Mouse (Mus musculus): ENCODE results near the gene AC153137.1. TPM values are rescaled to one million over a fixed set of nuclear protein-coding genes. Genes with fewer than 3 reads are reported as not detected.
"Not testable (repeated sequence)": the region's sequence is repeated elsewhere in the genome, so short reads cannot be mapped to it uniquely, and the experiment has no call there.

AC153137.1 gene
- not detected in 2 replicates for polyA plus RNA-seq (2012; rRNA removed)

DNA sequence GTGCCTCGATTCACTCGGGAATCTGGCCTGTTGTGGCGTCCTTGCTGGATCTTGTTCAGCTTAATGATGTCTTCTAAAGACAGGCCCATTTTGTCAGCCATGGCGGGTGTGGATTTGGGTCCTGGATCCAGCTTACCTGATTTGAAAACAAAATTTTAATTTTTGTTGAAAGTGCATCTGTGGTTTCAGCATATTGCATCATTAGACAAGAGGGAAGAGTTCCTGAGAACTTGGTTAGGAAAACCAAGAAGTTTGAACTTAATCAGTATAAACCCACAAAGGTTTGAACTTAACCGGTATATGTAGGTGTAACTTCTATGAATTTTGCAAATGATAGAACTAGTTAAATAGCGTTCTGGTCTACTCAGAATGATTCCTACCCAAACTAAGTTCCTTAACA, at the start of gene AC153137.1:
Gene AC153137.1, minus strand, starts transcription at position 101 of the 400 bp plus-strand sequence.
- DNase-seq (ENCODE audit: low read depth) = not testable (repeated sequence)

DNA sequence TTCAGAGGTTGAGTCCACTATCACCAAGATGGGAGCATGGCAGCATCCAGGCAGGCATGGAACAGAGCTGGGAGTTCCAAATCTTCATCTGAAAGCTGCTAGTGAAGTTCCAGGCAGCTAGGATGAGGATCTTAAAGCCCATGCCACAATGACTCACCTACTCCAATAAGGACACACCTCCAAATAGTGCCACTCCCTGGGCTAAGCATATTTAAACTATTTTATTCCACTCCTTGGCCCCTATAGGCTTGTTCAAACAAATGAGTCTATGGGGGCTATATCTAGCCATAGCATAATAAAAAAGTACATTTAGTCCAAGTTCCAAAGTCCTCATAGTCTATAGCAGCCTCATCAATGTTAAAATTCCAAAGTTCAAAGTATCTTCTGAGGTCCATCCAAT, 45.4 kb upstream of the AC153137.1 start:
- no peak for DNase-seq (ENCODE audit: low read depth)

DNA sequence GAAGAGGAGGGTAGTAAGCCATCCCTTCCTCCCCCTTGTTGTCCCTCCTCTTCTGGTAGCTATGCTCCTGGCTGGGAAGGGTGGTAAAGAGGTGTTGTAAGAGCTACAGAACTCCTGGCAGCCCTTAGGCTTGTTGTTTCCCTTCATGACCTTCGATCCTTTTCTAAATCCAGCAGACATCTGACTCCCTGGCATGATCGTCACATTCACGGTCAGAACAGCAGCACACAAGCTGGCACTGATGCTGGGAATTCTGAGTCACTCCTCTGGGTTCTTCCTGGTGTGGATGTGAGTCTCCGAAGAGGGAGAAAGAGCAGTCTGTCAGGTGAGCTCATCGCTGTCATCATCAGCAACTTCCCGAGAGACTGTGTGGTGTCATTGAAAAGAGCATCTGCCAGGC, 41.5 kb upstream of the AC153137.1 start:
- DNase-seq (ENCODE audit: low read depth) = peak; percentile 93

- peak; percentile 63 for DNase-seq (ENCODE audit: low read depth)
Measured at GRCm38 (mm10) chr1:31017377-31017776, 39.6 kb upstream of the AC153137.1 start.

DNA sequence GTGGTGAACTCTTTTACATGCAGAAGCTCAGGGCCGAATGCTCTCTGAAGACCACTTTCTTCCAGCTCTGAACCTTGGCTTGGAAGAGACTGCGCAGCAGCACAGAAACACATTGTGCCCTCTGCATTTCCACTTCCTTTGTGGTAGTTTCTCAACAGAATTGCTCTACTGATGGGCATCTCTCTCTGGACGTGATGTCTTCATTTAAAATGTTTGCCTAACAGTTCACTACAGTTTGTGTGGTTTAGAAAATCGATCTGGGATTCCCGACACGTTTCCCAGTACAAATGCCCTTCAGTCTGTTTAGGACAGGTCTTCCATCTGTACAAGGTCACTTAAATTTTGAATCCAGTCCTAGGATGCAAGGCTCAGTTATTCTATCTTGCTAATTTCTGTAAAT, 38.3 kb upstream of the AC153137.1 start:
- DNase-seq (ENCODE audit: low read depth) = no peak

GRCm38 (mm10) chr1:31015261-31015660, 37.5 kb upstream of the AC153137.1 start:
- DNase-seq (ENCODE audit: low read depth) = no peak

- not testable (repeated sequence) for DNase-seq (ENCODE audit: low read depth)
Measured at GRCm38 (mm10) chr1:30977239-30977638, 529 bp downstream of the AC153137.1 start.

- no peak for DNase-seq (ENCODE audit: low read depth)
Measured at GRCm38 (mm10) chr1:30951795-30952194, 26.0 kb downstream of the AC153137.1 start.

DNA sequence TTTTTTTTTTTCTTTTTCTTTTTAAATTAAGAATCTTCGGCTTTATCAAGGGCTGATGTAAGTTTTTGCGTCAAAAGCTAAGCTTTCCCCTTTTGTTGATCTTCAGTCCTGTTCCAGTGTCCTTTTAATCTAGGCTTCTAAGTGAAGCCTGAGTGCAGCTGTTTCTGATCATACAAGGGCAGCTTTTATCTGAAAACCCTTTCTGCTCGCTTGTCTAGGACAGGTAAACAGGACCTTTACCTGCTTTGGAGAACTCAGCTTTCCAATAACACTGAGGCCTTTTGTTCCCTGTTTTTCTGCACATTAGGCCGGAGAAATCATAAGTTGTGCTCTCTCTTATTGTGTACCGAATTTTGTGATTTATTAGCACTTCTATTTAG, 27.3 kb downstream of the AC153137.1 start:
- DNase-seq (ENCODE audit: low read depth) = no peak

DNA sequence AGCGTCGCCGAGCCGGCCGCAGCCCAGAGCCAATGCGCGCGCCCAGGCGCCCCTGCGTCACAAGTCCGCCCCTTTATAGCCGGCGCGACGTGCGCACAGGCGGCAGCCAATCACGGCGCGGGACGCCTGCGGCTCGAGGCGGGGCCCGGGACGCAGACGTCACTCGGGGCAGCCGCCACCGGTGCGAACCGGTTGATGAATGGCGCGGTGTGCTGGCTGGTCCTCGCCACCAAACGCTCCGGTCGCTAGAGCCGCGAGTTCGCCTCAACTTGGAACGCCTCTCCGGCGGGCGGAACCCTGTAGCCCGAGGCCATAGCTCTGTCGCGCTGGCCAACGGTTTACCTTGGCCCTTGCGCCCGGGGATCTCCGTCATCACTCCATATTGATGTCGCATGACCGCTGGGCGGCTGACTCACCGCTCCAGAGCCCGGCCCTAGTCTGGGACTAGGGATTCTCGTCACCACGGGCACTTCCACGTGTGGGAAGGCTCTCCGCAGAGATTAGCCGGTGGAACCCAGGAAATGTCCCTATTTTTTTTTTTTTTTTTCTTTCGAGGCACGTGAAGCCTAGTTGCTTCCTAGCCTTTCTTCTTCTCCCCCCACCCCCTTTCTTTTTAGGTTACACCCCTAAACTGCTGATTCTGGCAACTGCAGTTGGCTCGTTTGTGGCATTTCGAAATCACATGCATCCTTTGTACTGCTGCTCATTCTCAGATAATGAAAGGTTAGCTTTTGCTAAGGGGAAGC, 27.9 kb downstream of the AC153137.1 start:
- peak; percentile 63 for DNase-seq (ENCODE audit: low read depth)

DNA sequence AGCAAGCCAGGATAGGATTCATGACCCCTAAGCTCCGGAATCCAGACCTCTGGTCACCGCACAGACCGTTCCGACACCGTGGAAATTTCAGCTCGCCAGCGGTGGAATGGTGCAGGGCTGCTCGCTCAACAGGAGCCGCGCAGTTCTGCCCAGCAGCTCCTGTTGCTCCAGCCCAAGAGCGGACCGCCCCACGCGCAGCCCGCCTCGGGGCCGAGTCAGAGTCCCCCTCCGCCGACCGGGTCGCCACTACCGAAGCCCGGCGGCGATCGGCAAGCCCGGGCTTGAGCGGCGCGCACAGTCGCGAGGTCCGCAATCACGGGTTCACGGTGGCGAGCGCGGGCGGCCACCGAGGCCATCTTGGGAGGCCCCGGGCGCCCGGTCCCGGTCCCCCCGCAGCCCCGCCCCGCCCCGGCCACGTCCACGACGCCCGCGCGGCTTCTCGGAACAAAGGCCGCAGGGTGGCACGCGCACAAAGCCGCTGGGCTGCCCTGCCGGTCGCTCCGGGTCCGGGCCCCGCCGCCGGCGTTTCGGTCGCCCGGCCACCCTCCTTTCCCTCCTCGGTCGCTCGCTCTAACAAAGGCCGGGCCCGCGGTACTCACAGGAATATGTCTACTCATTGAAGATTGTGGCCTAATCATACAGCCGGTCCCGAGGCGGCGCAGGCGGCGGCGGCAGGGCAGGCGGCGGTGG, 28.7 kb downstream of the AC153137.1 start:
- DNase-seq (ENCODE audit: low read depth) = no peak

- DNase-seq (ENCODE audit: low read depth) = no peak
Measured at GRCm38 (mm10) chr1:30948361-30948949, 29.3 kb downstream of the AC153137.1 start.

DNA sequence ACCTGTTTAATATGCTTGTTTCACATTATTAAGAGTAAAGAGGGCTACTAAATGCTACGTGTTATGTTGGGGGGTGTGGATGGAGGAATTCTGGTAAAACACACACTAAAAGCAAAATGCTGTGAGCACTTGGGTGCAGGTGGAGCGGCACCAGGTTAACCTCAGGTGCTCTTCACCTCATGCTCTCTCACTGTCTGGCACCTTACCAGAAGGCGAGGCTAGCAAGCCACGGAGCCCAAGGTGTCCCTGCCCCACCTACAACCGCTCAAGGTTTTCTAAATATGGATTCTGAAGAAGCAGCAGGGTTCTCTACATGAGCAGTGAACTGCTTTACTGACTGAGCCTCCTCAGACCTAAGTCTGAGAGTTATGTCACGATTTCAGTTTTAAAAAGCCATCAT, 32.6 kb downstream of the AC153137.1 start:
- DNase-seq (ENCODE audit: low read depth) = no peak

- no peak for DNase-seq (ENCODE audit: low read depth)
Measured at GRCm38 (mm10) chr1:30940571-30940970, 37.2 kb downstream of the AC153137.1 start.

- no peak for DNase-seq (ENCODE audit: low read depth)
Measured at GRCm38 (mm10) chr1:30938392-30938791, 39.4 kb downstream of the AC153137.1 start.

- DNase-seq (ENCODE audit: low read depth) = no peak
Measured at GRCm38 (mm10) chr1:30937396-30937965, 40.3 kb downstream of the AC153137.1 start.

DNA sequence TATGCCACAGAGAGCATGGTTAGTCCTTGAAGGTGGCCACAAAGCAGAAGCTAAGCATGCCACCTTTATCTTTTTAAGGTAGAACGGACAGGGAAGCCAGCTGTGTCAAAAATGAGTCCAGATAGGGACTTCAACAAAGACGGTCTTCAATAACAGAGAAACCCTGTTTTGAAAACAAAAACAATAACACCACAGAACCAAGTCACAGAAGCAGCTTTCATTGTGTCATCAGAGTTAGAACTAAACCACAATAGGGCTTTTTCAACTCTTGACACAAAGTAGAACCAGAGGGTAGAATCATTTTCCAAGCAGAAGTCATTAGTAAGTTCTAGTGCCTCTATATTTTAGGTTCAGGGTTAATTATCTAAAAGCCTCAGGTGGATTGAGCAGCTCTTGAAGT, 41.3 kb downstream of the AC153137.1 start:
- no peak for DNase-seq (ENCODE audit: low read depth)

- DNase-seq (ENCODE audit: low read depth) = no peak
Measured at GRCm38 (mm10) chr1:30930823-30931222, 46.9 kb downstream of the AC153137.1 start.

DNA sequence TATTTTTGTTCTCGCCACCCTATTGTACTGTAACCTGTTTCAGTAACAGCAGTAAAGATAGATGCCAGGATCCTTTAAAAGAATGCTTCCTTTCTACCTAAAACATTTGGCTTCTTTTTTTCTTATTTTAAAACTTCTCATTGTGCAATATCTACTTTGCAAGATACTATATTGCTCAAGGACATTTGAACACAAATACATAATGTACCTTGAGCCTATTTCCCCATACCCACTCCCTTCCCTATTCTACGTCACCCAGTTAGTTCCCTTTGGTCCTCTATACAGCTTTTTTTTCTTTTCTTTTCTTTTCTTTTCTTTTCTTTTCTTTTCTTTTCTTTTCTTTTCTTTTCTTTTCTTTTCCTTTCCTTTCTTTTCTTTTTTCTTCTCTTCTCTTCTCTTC, 47.6 kb downstream of the AC153137.1 start:
- no peak for DNase-seq (ENCODE audit: low read depth)

All from gonadal fat pad, adult 2 months (tissue).